Mouse (Mus musculus): ENCODE results near the gene Gclc. TPM values are rescaled to one million over a fixed set of nuclear protein-coding genes. Genes with fewer than 3 reads are reported as not detected.

Gene Gclc
- polyA plus RNA-seq, 1 experiment from 2014 or later = 15.2 TPM

GRCm38 (mm10) chr9:77789615-77790348, 35.4 kb downstream of the Gclc start:
- no peak overlapping the region for H3K27ac ChIP-seq (replicated peaks)

GRCm38 (mm10) chr9:77793838-77794237, 39.5 kb downstream of the Gclc start:
- no peak overlapping the region for H3K4me3 ChIP-seq (replicated peaks)
- no peak overlapping the region for H3K27ac ChIP-seq (replicated peaks)
- H3K36me3 ChIP-seq = peaks cover 34% of the 10 kb centered on the region
- H3K9me3 ChIP-seq (replicated peaks) = no peaks in the 10 kb centered on the region
- WGBS = 34% methylated on average over 3 of the region's 3 CpGs
- H3K27me3 ChIP-seq (replicated peaks) = no peaks in the 10 kb centered on the region
- H3K4me1 ChIP-seq = no peaks in the 10 kb centered on the region
- H3K9ac ChIP-seq (replicated peaks) = no peak overlapping the region
- no peak for ATAC-seq (ENCODE audit: low FRiP score)
- no peak overlapping the region for H3K4me2 ChIP-seq

More at GRCm38 (mm10) chr9:77789615-77790348, 35.4 kb downstream of the Gclc start:
- Histone ChIP-seq H3K27me3 (replicated peaks) (no peaks in the 10 kb centered on the region), H3K9me3 (replicated peaks) (no peaks in the 10 kb centered on the region), H3K9ac (replicated peaks) (no peak overlapping the region), H3K4me1 (no peaks in the 10 kb centered on the region), H3K36me3 (peaks cover 72% of the 10 kb centered on the region), H3K4me2 (no peak overlapping the region), H3K4me3 (replicated peaks) (no peak overlapping the region)
- 53% methylated on average over 12 of the region's 12 CpGs for WGBS
- ATAC-seq (ENCODE audit: low FRiP score) = peak; percentile 87

DNA sequence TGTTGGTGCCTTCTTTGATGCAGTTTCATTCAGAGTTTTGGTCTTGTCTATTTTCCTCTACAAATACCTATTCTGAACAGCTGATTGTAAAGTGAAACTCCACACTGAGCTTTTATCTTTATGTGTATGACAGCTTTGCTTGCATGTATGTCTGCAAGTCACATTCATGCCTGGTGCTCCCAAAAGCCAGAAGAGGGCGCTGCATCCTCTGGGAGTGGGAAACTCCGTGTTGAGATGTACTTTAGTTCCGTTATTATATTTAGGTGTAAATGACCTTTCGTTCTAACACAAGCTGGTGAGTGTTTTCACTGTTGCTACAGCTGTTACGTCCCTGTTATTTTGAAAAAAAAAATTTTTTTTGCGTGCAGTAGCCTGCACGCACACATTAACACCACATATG, 48.1 kb downstream of the Gclc start:
- WGBS = 66% methylated on average over 7 of the region's 7 CpGs
- no peak overlapping the region for H3K27ac ChIP-seq (replicated peaks)

DNA sequence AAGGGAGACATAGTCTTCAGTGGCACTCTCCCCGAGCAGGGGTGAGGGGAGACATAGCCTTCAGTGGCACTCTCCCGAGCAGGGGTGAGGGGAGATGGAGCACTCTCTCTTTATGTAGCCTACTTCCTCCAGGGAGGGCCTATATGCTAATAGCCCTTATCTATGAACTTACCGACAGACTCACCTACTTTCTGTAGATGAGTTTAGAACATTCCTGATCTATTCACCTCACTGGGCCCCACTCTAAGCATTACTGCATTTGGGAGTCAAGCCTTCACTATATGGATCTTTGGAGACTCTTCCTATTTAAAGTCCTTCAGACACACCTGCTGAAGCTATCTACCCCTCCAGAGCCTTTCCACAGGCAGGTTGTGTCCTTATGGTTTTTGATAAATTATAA, 52.1 kb downstream of the Gclc start:
- H3K27ac ChIP-seq (replicated peaks) = no peak overlapping the region; the same call in 1 of the 2 replicates
- peaks cover 9% of the 10 kb centered on the region; the same call in 1 of the 2 replicates for H3K4me1 ChIP-seq
- ATAC-seq (ENCODE audit: low FRiP score) = peak; percentile 68
- 45% methylated on average over 3 of the region's 3 CpGs for WGBS
- no peaks in the 10 kb centered on the region for H3K36me3 ChIP-seq
- peak overlapping the region; percentile 22 for H3K4me3 ChIP-seq (replicated peaks)
- H3K9ac ChIP-seq (replicated peaks) = peak overlapping the region; percentile 46; the same call in 1 of the 2 replicates
- H3K4me2 ChIP-seq = peak overlapping the region; percentile 54
- H3K9me3 ChIP-seq (replicated peaks) = no peaks in the 10 kb centered on the region
- H3K27me3 ChIP-seq (replicated peaks) = no peaks in the 10 kb centered on the region

More for the DNA sequence above, 48.1 kb downstream of the Gclc start:
- no peak overlapping the region for H3K4me3 ChIP-seq (replicated peaks)
- H3K4me1 ChIP-seq = peaks cover 9% of the 10 kb centered on the region; the same call in 1 of the 2 replicates
- ATAC-seq (ENCODE audit: low FRiP score) = no peak
- no peaks in the 10 kb centered on the region for H3K27me3 ChIP-seq (replicated peaks)
- no peaks in the 10 kb centered on the region for H3K36me3 ChIP-seq
- H3K4me2 ChIP-seq = no peak overlapping the region
- H3K9me3 ChIP-seq (replicated peaks) = no peaks in the 10 kb centered on the region
- H3K9ac ChIP-seq (replicated peaks) = no peak overlapping the region

GRCm38 (mm10) chr9:77806842-77807668, 52.7 kb downstream of the Gclc start:
- Histone ChIP-seq H3K36me3 (no peaks in the 10 kb centered on the region), H3K27me3 (replicated peaks) (no peaks in the 10 kb centered on the region), H3K4me3 (replicated peaks) (peak overlapping the region; percentile 22), H3K9me3 (replicated peaks) (no peaks in the 10 kb centered on the region), H3K9ac (replicated peaks) (peak overlapping the region; percentile 46; the same call in 1 of the 2 replicates), H3K4me2 (peak overlapping the region; percentile 54), H3K27ac (replicated peaks) (no peak overlapping the region; the same call in 1 of the 2 replicates), H3K4me1 (peaks cover 9% of the 10 kb centered on the region; the same call in 1 of the 2 replicates)
- 15% methylated on average over 12 of the region's 12 CpGs for WGBS
- ATAC-seq (ENCODE audit: low FRiP score) = peak; percentile 94

GRCm38 (mm10) chr9:77808481-77808880, 54.1 kb downstream of the Gclc start:
- Histone ChIP-seq H3K36me3 (no peaks in the 10 kb centered on the region), H3K4me3 (replicated peaks) (no peak overlapping the region), H3K27ac (replicated peaks) (no peak overlapping the region), H3K9me3 (replicated peaks) (no peaks in the 10 kb centered on the region), H3K9ac (replicated peaks) (no peak overlapping the region), H3K4me2 (no peak overlapping the region), H3K27me3 (replicated peaks) (no peaks in the 10 kb centered on the region), H3K4me1 (peaks cover 9% of the 10 kb centered on the region; the same call in 1 of the 2 replicates)
- 88% methylated on average over 6 of the region's 6 CpGs for WGBS
- ATAC-seq (ENCODE audit: low FRiP score) = no peak

DNA sequence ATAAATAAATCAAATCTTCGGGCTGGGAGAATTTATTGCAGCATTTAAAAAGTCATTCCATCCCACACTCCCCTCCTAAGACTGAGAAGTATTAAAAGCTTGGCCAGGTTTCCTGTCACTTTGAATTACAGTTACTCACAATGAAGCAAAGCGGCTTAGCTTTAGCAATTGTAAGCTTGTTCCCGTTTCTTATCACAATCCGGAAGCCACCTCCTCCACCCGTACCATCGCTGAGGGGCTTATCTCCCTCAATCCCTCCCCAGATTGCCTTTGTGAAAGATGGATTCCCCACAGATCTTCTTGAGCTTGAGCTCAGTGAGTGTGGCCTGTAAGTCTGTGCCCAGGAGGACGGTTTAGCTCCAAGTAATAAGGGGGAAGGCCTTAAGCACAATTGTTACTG, 64.5 kb downstream of the Gclc start:
- no peak overlapping the region for H3K9ac ChIP-seq (replicated peaks)
- no peaks in the 10 kb centered on the region for H3K27me3 ChIP-seq (replicated peaks)
- no peak overlapping the region for H3K27ac ChIP-seq (replicated peaks)
- no peak overlapping the region for H3K4me2 ChIP-seq
- H3K9me3 ChIP-seq (replicated peaks) = no peaks in the 10 kb centered on the region
- 77% methylated on average over 7 of the region's 7 CpGs for WGBS
- H3K4me3 ChIP-seq (replicated peaks) = no peak overlapping the region
- H3K36me3 ChIP-seq = no peaks in the 10 kb centered on the region
- no peaks in the 10 kb centered on the region for H3K4me1 ChIP-seq
- no peak for ATAC-seq (ENCODE audit: low FRiP score)

- Histone ChIP-seq H3K9me3 (replicated peaks) (no peaks in the 10 kb centered on the region), H3K4me2 (no peak overlapping the region), H3K36me3 (no peaks in the 10 kb centered on the region), H3K9ac (replicated peaks) (no peak overlapping the region), H3K27me3 (replicated peaks) (no peaks in the 10 kb centered on the region), H3K4me3 (replicated peaks) (no peak overlapping the region), H3K27ac (replicated peaks) (no peak overlapping the region), H3K4me1 (no peaks in the 10 kb centered on the region)
- 78% methylated on average over 2 of the region's 2 CpGs for WGBS
- ATAC-seq (ENCODE audit: low FRiP score) = no peak
Observed at GRCm38 (mm10) chr9:77819318-77819717, 65.0 kb downstream of the Gclc start.

GRCm38 (mm10) chr9:77820836-77821235, 66.5 kb downstream of the Gclc start:
- H3K9ac ChIP-seq (replicated peaks) = no peak overlapping the region
- no peaks in the 10 kb centered on the region for H3K27me3 ChIP-seq (replicated peaks)
- no peak for ATAC-seq (ENCODE audit: low FRiP score)
- no peak overlapping the region for H3K27ac ChIP-seq (replicated peaks)
- 82% methylated on average over 4 of the region's 4 CpGs for WGBS
- H3K4me1 ChIP-seq = peaks cover 6% of the 10 kb centered on the region; the same call in 1 of the 2 replicates
- no peak overlapping the region for H3K4me2 ChIP-seq
- H3K9me3 ChIP-seq (replicated peaks) = no peaks in the 10 kb centered on the region
- H3K4me3 ChIP-seq (replicated peaks) = no peak overlapping the region
- H3K36me3 ChIP-seq = no peaks in the 10 kb centered on the region

GRCm38 (mm10) chr9:77825380-77825961, 71.1 kb downstream of the Gclc start:
- 13% methylated on average over 7 of the region's 7 CpGs for whole genome bisulfite sequencing
- Histone ChIP-seq H3K9ac (replicated peaks) (no peak overlapping the region), H3K4me2 (no peak overlapping the region)

GRCm38 (mm10) chr9:77826237-77826636, 71.9 kb downstream of the Gclc start:
- ATAC-seq (ENCODE audit: low FRiP score) = no peak
- peaks cover 6% of the 10 kb centered on the region; the same call in 1 of the 2 replicates for H3K4me1 ChIP-seq
- no peaks in the 10 kb centered on the region for H3K9me3 ChIP-seq (replicated peaks)
- no peak overlapping the region for H3K9ac ChIP-seq (replicated peaks)
- no peaks in the 10 kb centered on the region for H3K27me3 ChIP-seq (replicated peaks)
- H3K27ac ChIP-seq (replicated peaks) = no peak overlapping the region
- 36% methylated on average over 4 of the region's 4 CpGs for WGBS
- H3K36me3 ChIP-seq = no peaks in the 10 kb centered on the region
- no peak overlapping the region for H3K4me3 ChIP-seq (replicated peaks)
- H3K4me2 ChIP-seq = no peak overlapping the region

More at GRCm38 (mm10) chr9:77825380-77825961, 71.1 kb downstream of the Gclc start:
- H3K4me1 ChIP-seq = peaks cover 6% of the 10 kb centered on the region; the same call in 1 of the 2 replicates
- ATAC-seq (ENCODE audit: low FRiP score) = no peak
- H3K4me3 ChIP-seq (replicated peaks) = no peak overlapping the region
- H3K36me3 ChIP-seq = no peaks in the 10 kb centered on the region
- no peaks in the 10 kb centered on the region for H3K9me3 ChIP-seq (replicated peaks)
- H3K27me3 ChIP-seq (replicated peaks) = no peaks in the 10 kb centered on the region
- no peak overlapping the region for H3K27ac ChIP-seq (replicated peaks)

Measured in neural tube, embryonic 15.5 days (tissue).